Mouse (Mus musculus) ES-CJ7 (cell line): ENCODE measurements at regions not wholly inside any gene's neighbourhood (a gene's known extent, or its start where the extent isn't known, plus 50 kb on each side); places are given as distances from the start of the nearest gene placed in this dataset.

ENCODE experiments used
- DNase-seq: peaks from one replicate; pipeline ENCODE4 v3.0.0; 2011; ENCODE audit warnings: low read depth, low spot score

DNA sequence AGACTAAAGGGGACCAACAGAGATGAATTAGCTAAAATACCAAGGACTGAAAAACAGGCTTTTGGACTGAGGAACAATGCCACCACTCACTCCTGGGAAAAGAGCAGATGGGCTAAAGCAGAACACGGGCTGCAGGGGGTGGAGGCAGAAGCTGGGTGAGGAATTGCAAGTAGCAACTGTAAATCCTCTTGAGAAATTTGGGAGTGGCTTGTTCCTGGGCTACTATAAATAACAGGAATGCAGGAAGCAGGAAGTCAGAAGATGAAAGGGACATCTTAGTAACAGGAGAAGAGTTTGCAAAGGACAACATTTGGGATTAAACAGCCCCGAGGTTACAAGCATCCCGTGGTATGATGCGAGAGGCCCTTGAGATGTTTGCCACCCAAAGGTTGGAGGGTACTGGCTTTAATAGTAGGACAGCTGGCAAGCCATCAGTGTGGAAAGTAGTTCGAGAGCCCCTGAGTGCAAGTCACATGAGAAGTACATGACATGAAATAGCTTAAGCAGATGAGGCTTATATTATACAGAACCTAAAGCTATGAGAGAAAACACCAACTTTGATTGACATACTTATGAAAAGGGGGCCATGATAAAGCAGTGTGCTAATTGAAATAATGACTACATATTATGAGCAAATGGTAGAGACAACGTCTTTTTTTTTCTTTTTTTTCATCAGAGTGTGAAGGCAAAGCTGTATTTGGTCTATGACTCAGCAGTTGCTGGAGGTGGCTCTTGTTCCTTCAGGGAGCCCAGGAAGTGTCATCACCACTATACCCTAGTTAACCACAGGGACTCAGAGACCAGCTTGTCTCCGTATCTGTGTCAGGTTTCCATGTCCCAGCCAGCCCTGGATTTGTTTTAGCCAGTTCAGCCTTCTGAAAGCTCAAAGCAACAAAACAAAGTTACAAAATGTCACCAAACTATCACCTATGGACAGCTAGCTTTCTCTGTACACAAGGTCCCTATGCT, 357.6 kb upstream of the Acvr2a start:
- DNase-seq = no peak

DNA sequence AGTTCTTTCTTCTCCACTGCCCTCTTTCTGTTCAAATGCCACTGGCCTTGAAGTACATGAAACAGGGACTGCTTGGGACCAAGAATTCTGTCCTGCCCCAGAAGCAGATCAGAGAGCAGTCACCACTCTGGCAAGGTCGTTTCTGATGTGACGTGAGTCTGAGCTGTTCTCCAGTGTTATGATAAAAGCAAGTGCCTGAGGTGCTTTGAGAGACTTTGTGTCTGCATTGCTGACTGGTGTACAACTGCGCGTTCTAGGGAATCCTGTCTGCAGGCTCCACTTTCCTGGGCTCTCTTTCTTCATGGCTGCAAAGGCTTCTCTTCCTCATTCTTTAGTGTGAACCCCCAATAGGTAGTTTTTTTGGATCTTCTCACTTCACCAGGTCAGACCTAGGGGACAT, 356.8 kb upstream of the Acvr2a start:
- DNase-seq = no peak

DNA sequence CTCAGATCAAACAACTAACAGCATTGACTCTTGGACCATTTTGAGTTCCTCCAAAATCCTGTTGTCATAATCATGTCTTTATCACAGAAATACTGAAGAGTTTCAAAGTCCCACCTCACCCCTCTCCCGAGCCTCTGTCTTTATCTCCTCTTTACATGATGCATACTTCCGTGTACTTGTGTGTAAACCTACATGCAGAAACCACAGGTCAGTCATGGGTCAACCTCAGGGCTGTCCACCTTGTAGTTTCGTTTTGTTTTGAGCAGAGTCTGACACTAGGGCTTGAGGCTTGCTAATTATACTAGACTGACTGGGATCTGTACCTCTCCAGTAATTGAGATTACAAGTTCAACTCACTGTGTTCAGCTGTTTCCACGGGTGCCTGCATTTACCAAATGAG, 348.4 kb upstream of the Acvr2a start:
- no peak for DNase-seq

DNA sequence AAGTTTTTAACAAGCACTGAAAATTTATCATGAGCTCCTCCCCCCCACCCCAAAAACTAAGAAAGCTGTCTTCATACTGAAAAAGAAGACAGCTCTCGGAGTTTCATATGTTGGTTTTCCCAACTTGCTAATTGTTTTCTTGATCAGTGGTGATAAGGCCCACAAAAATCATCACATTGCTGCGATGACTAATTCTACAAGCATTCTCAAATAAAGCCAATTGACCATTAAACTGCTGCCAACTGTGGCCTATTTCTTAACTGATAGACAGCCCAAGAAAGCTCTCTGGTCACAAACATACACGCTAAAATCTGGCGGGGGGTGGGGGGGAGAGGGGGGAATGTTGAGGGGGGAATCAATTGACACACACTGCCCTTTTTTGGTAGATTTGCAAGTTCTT, 345.0 kb upstream of the Acvr2a start:
- DNase-seq = no peak

DNA sequence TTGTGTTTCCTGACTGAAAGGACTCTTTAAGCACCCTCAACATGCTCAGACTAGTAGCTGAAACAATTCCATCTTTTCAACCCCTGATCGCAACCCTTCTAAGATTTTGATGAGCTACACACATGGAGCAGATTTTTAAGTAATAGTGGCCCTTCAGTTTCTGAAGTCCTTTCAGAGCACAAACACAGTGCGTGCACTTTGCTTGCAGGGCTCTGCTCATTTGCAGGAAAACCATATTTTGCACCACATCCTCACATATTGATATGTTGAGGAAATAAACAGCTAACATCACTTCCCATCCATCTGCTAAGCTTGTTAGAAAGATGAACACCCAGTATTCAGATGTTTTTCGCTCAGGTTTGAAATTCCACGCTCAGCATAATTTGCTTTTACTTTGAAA, 344.6 kb upstream of the Acvr2a start:
- DNase-seq = no peak

DNA sequence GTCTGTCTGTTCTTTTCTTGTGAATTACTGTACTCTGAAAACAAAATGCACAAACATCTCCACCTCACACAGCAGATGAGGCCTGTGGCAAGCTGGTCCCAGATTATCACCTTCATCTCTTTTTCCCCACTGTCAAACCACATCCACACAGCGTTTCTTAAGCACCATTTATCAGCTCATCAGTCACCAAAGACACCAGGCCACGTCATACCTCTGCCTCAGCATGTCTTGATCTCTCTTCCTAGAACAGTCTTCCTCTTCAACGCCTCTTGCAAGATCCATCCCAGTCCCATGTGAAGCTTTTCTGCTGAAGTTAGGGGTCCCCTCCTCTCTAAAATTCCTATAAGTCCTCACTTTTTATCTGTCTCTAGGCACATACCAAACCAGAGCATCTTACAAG, 340.8 kb upstream of the Acvr2a start:
- no peak for DNase-seq

DNA sequence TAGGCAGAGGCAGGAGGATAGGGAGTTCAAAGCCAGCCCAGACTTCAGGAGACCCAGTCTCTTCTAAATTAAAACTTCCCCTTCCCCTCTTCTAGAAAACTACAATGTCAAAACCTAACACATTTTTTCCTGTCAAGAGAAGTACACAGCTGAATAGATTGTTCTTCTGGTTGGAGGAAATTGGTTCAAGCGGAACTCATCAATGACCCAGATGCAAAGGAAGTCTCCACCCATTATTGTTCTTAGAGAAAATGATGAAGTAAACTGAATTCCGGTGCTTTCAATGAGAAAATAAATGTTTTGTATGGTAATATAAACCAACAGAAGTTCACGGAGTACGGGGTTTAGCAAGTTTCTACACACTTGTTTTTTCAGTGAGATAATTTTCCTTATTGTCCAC, 339.3 kb upstream of the Acvr2a start:
- no peak for DNase-seq

DNA sequence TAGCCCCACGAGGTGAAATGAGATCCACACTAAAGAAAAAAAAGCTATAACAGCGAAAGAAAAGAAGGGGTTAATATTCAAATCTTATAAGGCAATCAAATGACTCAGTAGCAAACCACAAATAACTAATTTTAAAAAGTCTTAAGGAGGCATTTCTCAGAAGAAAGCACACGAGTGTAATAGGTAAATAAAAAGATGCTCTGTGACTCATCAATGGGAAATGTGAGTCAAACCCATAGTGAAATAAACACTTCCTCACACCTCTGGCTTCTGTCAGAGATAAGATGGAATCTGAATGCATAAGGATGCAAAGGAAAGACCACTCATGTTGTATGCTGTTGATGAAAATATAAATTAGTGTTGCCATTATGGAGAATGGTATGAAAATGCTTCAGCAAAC, 337.1 kb upstream of the Acvr2a start:
- no peak for DNase-seq

DNA sequence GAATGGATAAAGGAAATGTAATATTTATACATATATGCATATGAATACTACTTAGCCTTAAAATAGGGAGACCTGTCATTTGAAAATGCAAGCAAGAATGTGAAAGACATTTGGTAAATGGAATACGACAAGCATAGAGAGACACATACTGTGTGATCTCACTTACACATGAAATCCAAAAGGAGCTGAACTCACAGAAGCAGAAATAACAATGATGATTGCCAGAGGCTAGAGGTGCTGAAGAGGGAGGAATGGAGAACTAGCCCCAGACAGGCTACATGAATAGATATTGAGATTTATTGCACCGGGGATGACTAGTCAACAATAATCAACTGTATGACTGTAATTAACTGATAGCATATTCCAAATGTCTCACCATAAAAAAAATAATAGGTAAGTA, 336.6 kb upstream of the Acvr2a start:
- DNase-seq = no peak

DNA sequence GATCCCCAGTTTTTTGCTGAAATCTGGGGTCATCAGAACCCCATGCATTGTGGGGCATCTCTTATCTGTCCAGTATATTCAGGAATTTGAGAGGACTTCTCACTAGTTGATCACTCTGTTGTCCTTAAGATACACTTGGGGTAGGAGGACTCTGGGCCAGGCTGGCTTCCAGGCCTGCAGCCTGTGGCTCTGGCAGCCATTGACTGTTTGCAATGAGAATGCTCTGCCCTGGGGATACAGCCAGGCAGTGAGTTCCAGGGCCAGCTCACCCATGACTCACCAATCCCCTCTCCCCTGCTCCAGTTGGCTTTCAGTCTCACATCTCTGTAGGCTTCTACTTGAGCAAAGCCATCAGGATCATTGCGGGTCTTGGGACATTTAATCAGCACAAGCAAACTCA, 334.3 kb upstream of the Acvr2a start:
- DNase-seq = no peak

DNA sequence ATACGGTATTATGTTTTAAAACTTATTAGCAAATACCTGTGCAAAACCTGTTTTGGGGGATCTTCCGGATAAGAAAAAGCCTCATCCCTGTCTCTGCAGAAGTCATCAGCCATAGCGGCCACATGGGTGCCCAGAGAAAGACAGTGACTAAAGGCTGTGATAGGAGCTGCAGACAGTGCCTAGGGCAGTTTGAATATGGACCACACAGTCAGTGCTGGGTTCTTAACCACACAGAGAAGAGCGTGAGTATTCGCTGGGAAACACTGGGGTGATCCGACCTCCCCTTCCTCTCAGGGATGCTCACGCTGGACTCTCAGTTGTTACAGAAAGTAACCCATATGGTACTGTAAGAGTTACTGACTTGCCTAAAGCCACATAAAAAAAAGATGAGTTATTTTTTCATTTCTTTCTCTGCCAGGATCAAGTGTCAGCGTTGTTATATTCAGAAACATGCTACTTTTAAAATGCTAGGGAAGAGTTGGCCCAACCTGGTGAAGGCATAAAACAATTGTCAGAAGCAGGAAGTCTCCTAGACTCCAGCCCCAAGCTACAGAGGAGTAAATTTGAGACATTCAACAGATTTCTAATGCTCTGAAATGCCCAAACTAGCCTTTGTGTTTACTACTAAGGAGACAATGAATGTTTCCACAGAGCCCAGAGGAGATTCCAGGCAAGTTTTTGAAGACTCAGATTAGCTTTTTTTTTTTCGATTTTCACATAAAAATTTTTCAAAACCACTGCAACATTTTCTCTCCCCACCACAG, 333.3 kb upstream of the Acvr2a start:
- DNase-seq = no peak

DNA sequence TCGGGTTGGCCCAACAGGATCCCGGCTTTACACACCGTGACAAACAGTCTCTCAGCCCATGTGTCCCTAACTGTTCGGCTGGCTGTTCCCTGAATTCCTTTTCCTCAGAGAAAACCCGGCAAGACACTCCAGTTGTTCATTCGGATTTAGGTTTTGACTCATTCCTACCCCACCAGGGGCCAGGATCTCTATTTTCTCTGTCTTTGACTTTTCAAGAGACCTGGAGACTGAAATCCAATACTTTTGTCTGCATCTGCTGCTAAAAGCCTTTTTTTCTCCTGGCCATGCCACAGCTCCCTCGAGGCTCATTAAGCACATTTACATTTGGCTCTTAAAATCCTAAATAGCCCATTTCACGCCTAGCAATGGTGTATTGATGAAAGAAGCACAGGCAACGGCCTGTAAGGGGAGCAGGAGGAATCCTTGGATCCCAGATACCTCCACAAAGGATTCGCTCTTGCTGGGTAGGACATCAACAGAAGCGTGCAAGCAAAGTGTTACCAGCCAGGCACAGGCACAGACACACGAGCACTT, 332.6 kb upstream of the Acvr2a start:
- DNase-seq = no peak

DNA sequence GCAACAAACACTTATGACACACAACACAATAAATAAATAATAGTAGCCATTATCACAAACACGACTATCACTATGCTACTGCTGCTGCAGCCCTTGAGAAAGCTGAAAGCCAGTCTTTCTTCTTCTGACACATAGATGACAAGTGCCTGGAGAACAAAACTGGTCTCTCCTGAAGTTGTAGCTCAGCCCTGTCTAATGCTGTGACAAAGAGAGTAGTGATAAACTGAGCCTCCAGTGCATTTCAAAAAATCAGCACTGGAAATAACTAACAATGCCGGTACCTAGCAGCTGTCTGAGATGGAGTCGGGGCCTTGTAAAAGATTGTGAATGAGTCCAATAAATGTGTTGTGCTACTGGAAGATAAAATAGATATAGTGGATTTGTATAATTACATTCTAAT, 320.3 kb upstream of the Acvr2a start:
- no peak for DNase-seq

DNA sequence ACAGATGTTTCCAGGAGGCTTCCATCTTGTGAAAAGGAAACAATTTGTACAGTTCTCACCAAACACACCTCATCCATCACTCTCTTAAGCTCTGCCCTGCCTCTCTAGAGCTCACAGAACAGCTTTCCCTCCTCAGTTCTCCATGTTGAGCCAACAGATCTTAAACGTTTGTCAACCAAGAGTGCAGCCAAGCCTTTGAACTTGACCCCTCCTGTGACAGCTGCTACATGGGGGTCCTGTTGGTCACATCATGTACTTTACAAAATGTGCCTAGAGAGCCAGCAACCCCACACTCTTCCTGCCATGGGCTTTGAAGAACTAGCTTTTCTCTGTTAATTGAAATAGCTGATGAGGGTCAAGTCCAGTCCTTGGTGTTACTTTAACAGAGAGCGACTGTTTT, 319.8 kb upstream of the Acvr2a start:
- no peak for DNase-seq

DNA sequence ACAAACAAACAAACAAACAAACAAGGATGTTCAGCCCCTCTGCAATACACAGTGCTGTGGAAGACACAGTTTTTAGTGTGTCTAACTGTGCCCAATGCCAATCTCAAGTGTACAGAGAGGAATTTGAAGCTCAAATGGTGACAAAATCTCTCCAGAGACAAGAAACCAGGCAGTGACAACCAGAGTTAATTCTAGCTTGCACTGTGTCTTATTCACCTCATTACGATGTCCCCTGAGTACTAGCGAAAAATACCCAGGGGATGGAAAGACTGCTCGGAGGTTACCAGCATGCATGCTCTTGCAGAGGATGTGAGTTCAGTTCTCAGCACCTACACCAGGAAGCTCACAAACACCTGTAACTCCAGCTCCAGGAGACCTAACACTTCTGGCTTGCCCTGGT, 319.3 kb upstream of the Acvr2a start:
- DNase-seq = no peak

DNA sequence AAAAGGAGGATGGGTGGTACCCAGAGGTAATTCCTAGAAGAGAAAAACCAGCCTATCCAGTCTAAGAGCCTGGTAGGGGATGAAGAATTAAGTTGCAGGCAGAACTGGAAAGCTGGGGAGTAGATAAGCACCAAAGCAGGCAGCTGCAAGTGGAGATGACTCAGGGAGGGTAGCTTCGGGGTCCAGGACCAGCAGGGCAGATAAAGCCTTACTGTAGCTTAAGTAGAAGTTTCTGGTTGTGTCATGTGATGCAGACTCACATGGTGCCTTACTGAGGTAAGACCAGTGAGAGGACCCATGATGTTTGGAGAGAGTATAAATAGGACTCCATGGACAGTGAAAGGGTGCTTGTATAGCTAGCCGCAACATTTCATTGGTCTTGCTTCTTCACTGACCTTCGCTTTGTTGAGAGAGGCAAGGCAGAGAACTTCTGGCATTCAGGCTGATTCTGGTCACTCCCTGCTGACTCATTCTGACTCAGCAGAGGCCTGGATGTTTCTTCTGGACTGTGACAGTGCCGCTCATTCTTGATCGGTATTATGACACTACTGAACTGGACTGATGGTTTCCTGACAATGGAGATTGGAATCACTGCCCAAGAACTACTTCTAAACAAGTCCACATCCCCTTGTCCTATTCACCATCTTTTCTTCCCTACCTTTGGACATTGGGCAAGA, 315.7 kb upstream of the Acvr2a start:
- DNase-seq = no peak

DNA sequence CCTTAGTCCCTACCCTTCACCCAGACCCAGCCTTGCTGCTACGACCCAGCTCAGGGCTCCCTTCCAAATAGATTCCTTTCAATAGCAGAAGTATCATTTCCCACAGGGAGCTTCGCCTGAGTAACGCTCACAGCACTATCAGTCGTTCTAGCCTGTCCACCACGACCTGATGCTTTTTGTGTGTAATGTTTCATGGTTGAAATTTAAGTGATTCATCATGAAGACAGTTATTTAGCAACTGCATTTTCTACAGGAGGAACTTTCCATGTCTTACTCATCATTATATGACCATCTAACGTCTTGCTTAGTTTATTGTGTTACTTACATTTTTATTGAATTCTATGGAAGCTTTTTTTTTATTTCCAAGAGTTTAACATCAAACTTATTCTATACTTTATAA, 314.5 kb upstream of the Acvr2a start:
- DNase-seq = no peak

DNA sequence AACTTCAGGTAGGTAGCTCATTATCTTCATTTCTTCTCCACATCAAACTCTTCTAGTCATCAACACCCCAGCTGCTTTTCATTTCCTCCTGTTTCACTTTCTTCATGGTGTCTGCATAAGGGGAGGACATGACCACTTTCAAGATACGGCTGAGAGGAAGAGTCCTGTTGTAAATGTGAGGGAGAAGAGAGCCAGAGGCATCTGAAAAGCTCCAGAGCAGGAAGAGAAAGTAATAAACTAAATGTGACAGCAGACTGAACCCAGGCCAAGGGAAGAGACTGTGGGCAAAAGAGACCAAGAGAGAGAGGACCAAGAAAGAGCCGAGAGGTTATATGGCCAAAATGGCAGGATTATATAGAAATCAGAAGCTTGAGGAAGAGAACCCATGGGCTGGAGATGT, 312.5 kb upstream of the Acvr2a start:
- DNase-seq = no peak

DNA sequence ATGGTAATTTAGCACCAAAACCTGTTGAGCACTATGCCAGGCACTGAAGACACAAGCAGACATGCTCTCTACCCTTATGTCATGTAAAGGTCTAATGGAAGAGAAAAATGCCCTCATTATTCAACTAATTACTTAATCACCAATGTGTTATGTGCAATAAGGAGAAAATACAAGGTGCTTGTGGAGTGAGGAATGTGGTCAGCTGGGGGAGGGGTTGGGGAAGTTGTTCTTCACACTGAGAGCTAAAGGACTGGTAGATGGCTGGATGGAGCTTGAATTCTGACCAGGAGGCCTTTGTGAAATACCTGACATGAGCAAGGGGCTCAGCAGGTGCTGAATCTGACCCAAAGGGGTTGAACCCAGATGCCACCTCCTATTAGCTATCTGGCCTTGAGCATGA, 300.1 kb upstream of the Acvr2a start:
- no peak for DNase-seq

DNA sequence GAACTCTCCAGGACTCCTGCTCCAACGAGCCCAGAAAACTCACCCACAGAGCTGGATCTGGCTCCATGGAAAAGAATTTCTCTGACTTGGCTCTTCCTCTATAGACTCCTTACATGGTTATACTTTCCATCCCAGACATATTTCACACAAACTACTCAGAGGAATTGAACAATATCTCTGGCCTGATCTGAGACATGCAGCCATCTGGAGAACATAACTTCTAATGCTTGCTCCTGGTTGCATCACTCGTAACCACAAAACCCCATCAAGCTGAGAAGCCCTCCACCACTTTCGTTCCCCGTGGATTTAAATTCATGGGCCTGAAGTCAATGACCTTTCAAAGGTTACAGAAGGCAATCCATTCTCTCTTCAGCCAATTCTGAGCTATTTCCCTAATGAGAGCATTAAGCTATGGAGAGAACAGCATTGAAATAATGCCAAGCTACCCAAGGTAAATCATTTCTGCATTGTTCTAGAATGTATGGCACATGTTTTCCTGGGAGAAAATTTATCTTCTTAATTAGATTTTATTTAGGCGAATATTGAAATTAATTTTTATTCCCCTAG, 294.0 kb upstream of the Acvr2a start:
- no peak for DNase-seq

DNA sequence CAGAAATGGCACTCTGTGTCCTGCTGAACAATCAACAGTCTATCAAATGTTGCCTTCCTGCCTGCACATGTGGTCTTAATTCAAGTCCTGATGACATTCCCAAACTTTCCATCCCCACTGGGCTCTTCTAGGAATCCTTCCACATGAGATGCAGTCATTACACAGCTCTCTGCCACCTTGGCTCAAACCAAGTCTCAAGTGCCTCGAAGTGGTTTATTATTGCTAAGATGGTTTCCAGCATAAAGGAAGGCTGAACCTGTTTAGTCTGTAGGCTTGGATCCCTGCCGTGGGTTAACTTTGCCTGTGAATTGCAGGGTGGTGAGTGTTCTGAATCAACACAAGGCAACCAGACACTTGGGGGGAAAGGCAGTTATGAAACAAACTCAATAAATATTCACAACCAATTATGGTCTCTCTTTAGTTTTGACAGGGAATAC, 293.4 kb upstream of the Acvr2a start:
- DNase-seq = no peak

DNA sequence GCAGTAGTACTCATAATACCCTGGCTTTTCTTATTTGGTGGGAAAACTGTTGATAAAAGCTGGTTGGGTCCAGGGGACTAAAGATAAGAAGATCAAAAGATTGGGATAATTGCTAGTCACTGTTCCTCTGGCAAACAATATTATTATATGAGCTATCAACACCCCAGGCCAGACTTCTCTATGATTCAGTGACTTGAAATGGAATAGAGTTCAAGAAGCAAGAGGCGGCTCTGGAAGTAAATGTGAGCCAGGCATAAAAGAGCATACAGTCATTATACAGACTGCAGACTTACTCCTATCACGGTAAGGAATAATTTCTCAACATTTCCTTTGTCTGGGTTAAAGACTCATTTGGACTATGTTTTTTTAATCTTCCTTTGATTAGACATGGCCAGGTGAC, 278.5 kb upstream of the Acvr2a start:
- no peak for DNase-seq
